Mouse (Mus musculus) stomach, postnatal 0 days (tissue): ENCODE results near the gene Psap. TPM values are rescaled to one million over a fixed set of nuclear protein-coding genes. Genes with fewer than 3 reads are reported as not detected.
"Not testable (repeated sequence)": the region's sequence is repeated elsewhere in the genome, so short reads cannot be mapped to it uniquely, and the experiment has no call there.

Source experiments
- ATAC-seq: fragments of 200-750 bp; cut with Nextera tagmentation; 2 replicates; pipeline ENCODE4 v1.8.0; 2017; ENCODE audit not compliant: low FRiP score, low TSS enrichment
- DNase-seq: peaks from one replicate; pipeline ENCODE4 v3.0.0-alpha.2; 2016; ENCODE audit warnings: low spot score
- H3K27ac ChIP-seq: fragments of 300-500 bp; sonication (generic); replicated peaks from 2 replicates; pipeline ENCODE4 v1.5.1; 2014; ENCODE audit warnings: mild to moderate bottlenecking, control low read depth
- H3K27me3 ChIP-seq: fragments of 300-500 bp; sonication (generic); 2 replicates; pipeline ENCODE4 v1.6.1; 2014; ENCODE audit warnings: low read length; ENCODE audit not compliant: control insufficient read depth, insufficient read depth
- H3K36me3 ChIP-seq: fragments of 300-500 bp; sonication (generic); 2 replicates; pipeline ENCODE4 v1.6.1; 2014; ENCODE audit warnings: low read length, mixed read lengths; ENCODE audit not compliant: control insufficient read depth, insufficient read depth
- H3K4me1 ChIP-seq: fragments of 300-500 bp; sonication (generic); replicated peaks from 2 replicates; pipeline ENCODE4 v1.6.1; 2014; ENCODE audit warnings: antibody characterized with exemption; ENCODE audit not compliant: control insufficient read depth, insufficient read depth
- H3K4me2 ChIP-seq: fragments of 300-500 bp; sonication (generic); replicated peaks from 2 replicates; pipeline ENCODE4 v1.6.1; 2014; ENCODE audit warnings: low read depth, mild to moderate bottlenecking, control low read depth, moderate library complexity
- H3K4me3 ChIP-seq: fragments of 300-500 bp; sonication (generic); 2 replicates; pipeline ENCODE4 v1.5.1; 2014; ENCODE audit warnings: low read depth, low read length, control low read depth
- H3K9ac ChIP-seq: fragments of 300-500 bp; sonication (generic); 2 replicates; pipeline ENCODE4 v1.6.1; 2014; ENCODE audit warnings: mild to moderate bottlenecking, low read length, control low read depth, mixed read lengths
- H3K9me3 ChIP-seq: fragments of 300-500 bp; sonication (generic); 2 replicates; pipeline ENCODE4 v1.6.1; 2016; ENCODE audit warnings: low read length; ENCODE audit not compliant: control insufficient read depth
- CTCF ChIP-seq: IDR thresholded peaks from 2 replicates; pipeline ENCODE4 v1.5.1; 2016; ENCODE audit warnings: antibody characterized with exemption, low read depth, mild to moderate bottlenecking, moderate library complexity
- EP300 ChIP-seq: optimal IDR thresholded peaks from 2 replicates; pipeline ENCODE3; 2016; ENCODE audit warnings: antibody characterized with exemption
- WGBS: fragments of 180-500 bp; shearing (Covaris S2); extraction: QIAGEN DNeasy Blood & Tissue Kit; methylation state at CpG from one replicate; pipeline ENCODE4 v1.1.7; 2014; 5-methylcytosine and 5-hydroxymethylcytosine counted together
- polyA plus RNA-seq: library from polyadenylated mRNA; unstranded; fragments of >200 nt; fragmentation: Nextera tagmentation; extraction: Ambion mirVana; gene quantifications from 2 replicates; pipeline ENCODE4 v1.2.1, GENCODE M21; 2015

Gene Psap
- polyA plus RNA-seq, 1 experiment from 2014 or later, result 128 TPM

GRCm38 (mm10) chr10:60237475-60238154, 39.8 kb upstream of the Psap start:
- peak; percentile 60 for DNase-seq
- no peak overlapping the region for H3K9ac ChIP-seq
- H3K27me3 ChIP-seq, result no peaks in the 10 kb centered on the region
- ATAC-seq, result no peak
- no peaks in the 10 kb centered on the region for H3K9me3 ChIP-seq
- TF ChIP-seq EP300 (no peak), CTCF (peak; percentile 87)
- WGBS, result 66% methylated on average over 10 of the region's 10 CpGs
- no peak overlapping the region for H3K27ac ChIP-seq
- no peaks in the 10 kb centered on the region for H3K4me1 ChIP-seq
- no peaks in the 10 kb centered on the region for H3K36me3 ChIP-seq
- H3K4me2 ChIP-seq, result no peak overlapping the region
- no peak overlapping the region for H3K4me3 ChIP-seq

- H3K9ac ChIP-seq, result no peak overlapping the region
- H3K4me1 ChIP-seq, result no peaks in the 10 kb centered on the region
- H3K27ac ChIP-seq, result no peak overlapping the region
- ATAC-seq, result no peak
- no peak overlapping the region for H3K4me2 ChIP-seq
- H3K27me3 ChIP-seq, result no peaks in the 10 kb centered on the region
- no peak overlapping the region for H3K4me3 ChIP-seq
- no peaks in the 10 kb centered on the region for H3K36me3 ChIP-seq
- H3K9me3 ChIP-seq, result no peaks in the 10 kb centered on the region
- DNase-seq, result no peak
- 90% methylated on average over 6 of the region's 6 CpGs for WGBS
- TF ChIP-seq CTCF, result no peak
- no peak for TF ChIP-seq EP300
Observed at GRCm38 (mm10) chr10:60240416-60240815, 37.0 kb upstream of the Psap start.

GRCm38 (mm10) chr10:60243941-60244340, 33.5 kb upstream of the Psap start:
- no peak for DNase-seq

GRCm38 (mm10) chr10:60245041-60245440, 32.4 kb upstream of the Psap start:
- no peak overlapping the region for H3K4me2 ChIP-seq
- no peak overlapping the region for H3K9ac ChIP-seq
- TF ChIP-seq EP300, result no peak
- TF ChIP-seq CTCF, result peak; percentile 100
- no peaks in the 10 kb centered on the region for H3K36me3 ChIP-seq
- no peaks in the 10 kb centered on the region for H3K27me3 ChIP-seq
- peak; percentile 83 for ATAC-seq
- peak; percentile 91 for DNase-seq
- no peak overlapping the region for H3K27ac ChIP-seq
- WGBS, result 2% methylated on average over 8 of the region's 8 CpGs
- H3K4me1 ChIP-seq, result no peaks in the 10 kb centered on the region
- H3K9me3 ChIP-seq, result no peaks in the 10 kb centered on the region
- H3K4me3 ChIP-seq, result no peak overlapping the region

More at GRCm38 (mm10) chr10:60243941-60244340, 33.5 kb upstream of the Psap start:
- TF ChIP-seq EP300 (no peak), CTCF (no peak)
- H3K4me2 ChIP-seq, result no peak overlapping the region
- no peak overlapping the region for H3K9ac ChIP-seq
- no peaks in the 10 kb centered on the region for H3K4me1 ChIP-seq
- no peak for ATAC-seq
- WGBS, result 77% methylated on average over 5 of the region's 5 CpGs
- no peak overlapping the region for H3K27ac ChIP-seq
- no peaks in the 10 kb centered on the region for H3K27me3 ChIP-seq
- H3K4me3 ChIP-seq, result no peak overlapping the region
- no peaks in the 10 kb centered on the region for H3K9me3 ChIP-seq
- H3K36me3 ChIP-seq, result no peaks in the 10 kb centered on the region

- Histone ChIP-seq H3K27ac (no peak overlapping the region), H3K27me3 (no peaks in the 10 kb centered on the region), H3K9me3 (no peaks in the 10 kb centered on the region), H3K9ac (no peak overlapping the region), H3K4me2 (no peak overlapping the region), H3K4me1 (no peaks in the 10 kb centered on the region), H3K36me3 (no peaks in the 10 kb centered on the region), H3K4me3 (no peak overlapping the region)
- ATAC-seq, result no peak
- 77% methylated on average over 7 of the region's 7 CpGs for WGBS
- TF ChIP-seq EP300 (no peak), CTCF (no peak)
- no peak for DNase-seq
Observed at GRCm38 (mm10) chr10:60245635-60246034, 31.8 kb upstream of the Psap start.

GRCm38 (mm10) chr10:60246519-60246918, 30.9 kb upstream of the Psap start:
- no peaks in the 10 kb centered on the region for H3K4me1 ChIP-seq
- no peaks in the 10 kb centered on the region for H3K9me3 ChIP-seq
- WGBS, result 48% methylated on average over 5 of the region's 5 CpGs
- H3K9ac ChIP-seq, result no peak overlapping the region
- no peaks in the 10 kb centered on the region for H3K36me3 ChIP-seq
- H3K27ac ChIP-seq, result no peak overlapping the region
- TF ChIP-seq EP300, result no peak
- peak; percentile 75 for TF ChIP-seq CTCF
- no peak overlapping the region for H3K4me3 ChIP-seq
- ATAC-seq (peak; percentile 41; the same call in 1 of the 2 replicates), DNase-seq (peak; percentile 69)
- H3K27me3 ChIP-seq, result no peaks in the 10 kb centered on the region
- no peak overlapping the region for H3K4me2 ChIP-seq

- not testable (repeated sequence) for H3K9me3 ChIP-seq, H3K4me2 ChIP-seq, H3K36me3 ChIP-seq, H3K27me3 ChIP-seq, H3K4me3 ChIP-seq, H3K27ac ChIP-seq, H3K4me1 ChIP-seq, DNase-seq, ATAC-seq, H3K9ac ChIP-seq
- 74% methylated on average over 3 of the region's 3 CpGs for WGBS
Observed at GRCm38 (mm10) chr10:60248345-60248744, 29.1 kb upstream of the Psap start.
